In the genomic region with DNA sequence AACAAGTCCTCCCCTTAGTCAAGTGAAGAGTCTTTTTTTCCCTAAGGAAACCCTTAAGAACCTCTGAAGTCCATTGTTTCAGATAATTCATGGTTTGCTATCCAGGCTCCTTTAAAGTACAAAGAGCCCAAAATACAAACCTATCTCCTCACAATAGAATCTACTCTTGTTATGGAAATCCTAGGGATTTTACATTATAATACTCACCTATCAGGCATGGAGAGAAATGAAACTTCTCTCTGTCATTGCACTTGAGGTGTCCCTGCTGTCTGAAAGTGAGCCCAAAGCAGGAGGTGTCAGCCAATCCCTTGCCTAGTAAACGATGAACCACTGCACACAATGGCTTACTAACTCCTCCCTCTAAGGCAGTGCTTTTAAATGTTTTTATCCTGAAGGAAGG, we compare ENCODE assay signal across 17 mouse cellular contexts. TPM values are rescaled to one million over a fixed set of nuclear protein-coding genes. Genes with fewer than 3 reads are reported as not detected.
"Had no signal": no experiment of that assay in that cellular context is flagged by ENCODE, and none has a peak within 500 bp of the region (broad histone marks: within the 10 kb centered on the region; RNA-seq: fewer than 3 reads in every experiment).

No protein-coding gene starts in this region.

- H3K27ac ChIP-seq: lung, embryonic 15.5 days; macrophage; midbrain, embryonic 13.5 days; midbrain, embryonic 15.5 days; neural tube, embryonic 12.5 days; stomach, embryonic 15.5 days; stomach, postnatal 0 days had no signal

- H3K9me3 ChIP-seq: lung, embryonic 15.5 days; megakaryocyte, embryonic 14.5 days; midbrain, embryonic 13.5 days; midbrain, embryonic 15.5 days; neural tube, embryonic 12.5 days; stomach, embryonic 15.5 days had no signal

- ATAC-seq: lung, postnatal 0 days; midbrain, embryonic 13.5 days; midbrain, embryonic 15.5 days had no signal

- H3K4me3 ChIP-seq: lung, embryonic 15.5 days; megakaryocyte, embryonic 14.5 days; midbrain, embryonic 13.5 days; midbrain, embryonic 15.5 days; neural tube, embryonic 12.5 days; stomach, embryonic 15.5 days had no signal

- DNase-seq: lung, adult 2 months; lung, postnatal 14 days; lung, postnatal 36 days; right cerebral cortex, postnatal 14 days; thymus, adult 2 months; thymus, postnatal 25 days; thymus, postnatal 4 days had no signal

- H3K36me3 ChIP-seq: lung, embryonic 15.5 days; midbrain, embryonic 13.5 days; midbrain, embryonic 15.5 days; neural tube, embryonic 12.5 days; stomach, embryonic 15.5 days had no signal

- H3K9ac ChIP-seq: lung, embryonic 15.5 days; midbrain, embryonic 13.5 days; midbrain, embryonic 15.5 days; neural tube, embryonic 12.5 days; stomach, embryonic 15.5 days had no signal

RNA-seq across cellular contexts. Expression of a gene that starts 39.2 kb away (rescaled TPM):
- total RNA-seq: midbrain, postnatal 0 days had no signal
